Mouse (Mus musculus): ENCODE data around the gene Dchs1. TPM values are rescaled to one million over a fixed set of nuclear protein-coding genes. Genes with fewer than 3 reads are reported as not detected.

Gene Dchs1
- 0.08 TPM for polyA plus RNA-seq (2014; fragmentation: Illumina TruSeq; extraction: RNeasy Lipid Tissue Mini Kit (QIAGEN cat#74804); ENCODE audit: low read depth, low replicate concordance)

DNA sequence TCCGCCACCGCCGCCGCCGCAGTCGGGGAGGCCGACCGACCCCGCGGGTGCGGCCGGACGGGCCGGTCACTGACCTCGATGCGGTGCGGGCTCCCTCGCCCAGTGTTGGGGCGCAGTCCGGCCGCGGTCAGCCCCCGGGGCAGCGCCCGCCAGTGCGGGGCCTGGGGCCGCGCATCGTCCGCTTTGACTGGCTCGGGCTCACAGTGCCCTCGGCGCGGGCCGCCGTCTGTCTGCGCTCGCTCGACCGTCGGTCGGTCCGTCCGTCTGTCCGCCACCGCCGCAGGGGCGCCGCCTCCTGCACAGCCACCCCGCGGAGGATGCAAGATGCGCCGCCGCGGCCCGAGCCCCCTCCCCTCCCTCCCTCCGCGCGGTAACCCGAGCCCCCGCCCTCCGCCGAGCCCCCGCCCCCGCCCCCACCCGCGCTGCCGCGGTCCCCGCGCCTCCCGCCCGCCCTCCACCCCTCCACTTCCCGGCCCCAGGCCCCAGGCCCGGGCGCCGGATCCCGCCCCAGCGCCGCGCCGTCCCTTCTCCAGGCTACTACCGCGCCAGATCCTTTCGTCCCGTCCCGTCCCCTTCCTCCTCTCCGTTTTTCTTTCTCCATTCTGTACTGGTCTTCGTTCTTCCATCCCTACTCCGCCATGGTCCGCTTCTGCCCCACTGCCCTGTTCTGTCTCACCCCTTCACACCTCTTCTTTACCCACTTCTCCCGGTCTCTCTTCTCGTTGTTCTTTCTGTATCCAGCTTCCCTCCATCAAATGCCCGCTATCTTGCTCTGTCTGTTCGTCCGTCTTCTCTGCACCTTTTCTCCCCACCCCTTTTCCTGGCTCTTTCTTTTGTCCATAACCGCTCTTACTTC lies at the start of gene Dchs1:
Gene Dchs1 (minus strand): TSS at position 370 of the 856 bp plus-strand sequence.

DNA sequence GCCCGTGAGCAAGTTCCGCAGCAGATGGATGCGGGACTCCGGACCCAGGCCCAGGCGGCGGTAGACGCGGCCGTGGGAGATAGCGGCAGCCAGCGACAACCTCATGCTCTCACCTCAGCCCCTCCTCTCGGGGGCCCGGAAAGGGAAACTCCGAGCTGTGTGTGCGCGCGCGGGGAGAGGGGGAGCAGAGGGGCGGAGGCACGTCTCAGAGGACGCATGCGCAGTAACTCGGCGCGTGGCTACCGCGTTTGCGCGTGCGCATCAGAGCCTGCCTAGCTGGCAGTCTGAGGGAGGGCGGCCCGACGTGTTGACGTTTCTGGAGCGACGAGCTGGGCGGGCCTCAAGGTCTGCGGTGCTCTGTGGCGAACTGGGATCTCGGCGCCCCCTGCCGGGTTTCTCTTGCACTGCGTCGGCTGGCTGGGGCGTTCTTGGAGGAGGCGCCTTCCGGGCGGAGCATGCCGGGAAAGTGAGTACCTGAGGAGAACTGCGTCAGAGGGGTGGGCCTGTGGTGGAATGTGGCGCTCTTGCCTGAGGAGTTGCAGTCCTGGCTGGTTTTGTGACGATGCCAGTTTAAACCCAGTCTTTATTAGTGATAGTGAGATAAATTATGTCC lies 23.5 kb upstream of the Dchs1 start, which contains the start of gene Mrpl17:
Gene Mrpl17 (minus strand): TSS at position 223 of the 613 bp plus-strand sequence.

DNA sequence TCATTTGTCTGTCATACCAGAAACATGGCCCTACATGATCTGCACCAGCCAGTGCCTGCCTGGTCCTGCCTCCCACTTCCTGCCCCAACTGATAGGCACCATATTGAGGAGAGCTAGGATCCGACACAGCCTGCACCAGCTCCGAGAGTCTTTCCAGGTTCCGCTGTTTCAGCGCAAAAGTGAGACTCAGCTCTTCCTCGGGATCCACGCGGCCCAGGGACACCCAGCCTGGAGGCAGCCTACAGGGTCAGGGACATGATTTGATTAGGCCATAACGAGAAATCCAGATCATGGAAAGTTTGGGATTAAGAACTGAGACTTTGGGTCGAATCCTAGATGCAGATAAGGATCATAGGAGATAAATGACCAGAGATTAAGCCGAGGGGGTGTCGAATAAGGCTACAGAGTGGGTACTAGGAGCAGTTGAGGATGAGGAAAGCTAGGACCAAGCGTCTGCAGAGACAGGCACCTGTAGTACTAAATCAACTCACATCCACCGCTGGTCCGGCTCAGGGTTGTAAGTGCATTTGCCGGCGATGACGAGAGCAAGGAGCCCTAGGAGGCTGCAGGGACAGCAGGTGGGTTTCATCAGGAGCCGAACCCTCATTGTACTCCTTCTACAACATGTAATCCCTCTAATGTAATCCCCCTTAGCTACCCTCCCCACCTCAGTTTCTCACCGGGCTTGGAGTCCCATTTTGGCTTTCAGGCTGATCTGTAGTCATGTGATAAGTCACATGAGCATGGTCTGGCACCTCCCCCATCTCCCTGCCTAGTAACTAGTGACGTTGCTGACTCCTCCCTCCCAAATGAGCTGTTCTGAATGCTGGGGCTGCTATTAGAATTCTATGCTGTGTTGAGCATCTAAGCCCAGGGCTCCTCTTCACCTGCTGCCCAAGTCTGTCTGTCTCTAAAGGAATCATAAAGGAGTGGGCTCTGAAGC lies 35.7 kb downstream of the Dchs1 start, which contains the start of gene Tpp1:
Gene Tpp1 (minus strand): TSS at position 745 of the 943 bp plus-strand sequence.

DNA sequence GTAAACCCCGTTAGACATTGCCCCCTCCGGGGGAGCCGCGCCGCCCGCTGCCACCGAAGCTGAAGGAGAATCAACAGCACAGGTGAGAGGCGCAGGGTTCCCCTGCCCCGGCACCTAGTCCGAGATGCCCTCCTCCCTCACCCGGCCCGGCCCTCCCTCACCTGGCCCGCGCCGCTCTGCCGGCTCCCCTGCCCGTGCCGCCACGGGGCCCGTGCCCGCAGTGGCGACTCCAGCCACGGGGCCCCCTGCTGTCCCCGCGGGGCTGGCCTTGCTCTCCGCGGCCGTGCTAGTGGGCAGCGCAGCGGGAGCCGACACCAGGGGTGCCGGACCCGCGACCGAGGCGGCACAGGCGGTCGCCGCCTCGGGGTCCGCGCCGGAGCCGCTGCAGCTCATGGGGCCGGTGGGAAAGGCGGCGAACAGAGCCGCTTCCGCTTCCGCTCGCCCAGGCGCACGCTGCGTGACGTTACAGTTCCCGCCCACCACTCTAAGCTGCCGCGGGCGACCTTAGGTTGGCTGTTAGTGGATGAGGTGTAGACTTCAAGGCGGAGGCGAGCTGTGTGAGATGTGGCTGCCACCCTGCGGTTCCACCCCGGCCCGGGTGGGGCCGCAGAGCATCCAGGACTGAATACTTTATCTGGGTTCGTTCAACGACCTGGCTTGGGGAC lies 43.4 kb downstream of the Dchs1 start, which contains the start of gene Taf10:
Gene Taf10 (minus strand): TSS at position 436 of the 665 bp plus-strand sequence.

DNA sequence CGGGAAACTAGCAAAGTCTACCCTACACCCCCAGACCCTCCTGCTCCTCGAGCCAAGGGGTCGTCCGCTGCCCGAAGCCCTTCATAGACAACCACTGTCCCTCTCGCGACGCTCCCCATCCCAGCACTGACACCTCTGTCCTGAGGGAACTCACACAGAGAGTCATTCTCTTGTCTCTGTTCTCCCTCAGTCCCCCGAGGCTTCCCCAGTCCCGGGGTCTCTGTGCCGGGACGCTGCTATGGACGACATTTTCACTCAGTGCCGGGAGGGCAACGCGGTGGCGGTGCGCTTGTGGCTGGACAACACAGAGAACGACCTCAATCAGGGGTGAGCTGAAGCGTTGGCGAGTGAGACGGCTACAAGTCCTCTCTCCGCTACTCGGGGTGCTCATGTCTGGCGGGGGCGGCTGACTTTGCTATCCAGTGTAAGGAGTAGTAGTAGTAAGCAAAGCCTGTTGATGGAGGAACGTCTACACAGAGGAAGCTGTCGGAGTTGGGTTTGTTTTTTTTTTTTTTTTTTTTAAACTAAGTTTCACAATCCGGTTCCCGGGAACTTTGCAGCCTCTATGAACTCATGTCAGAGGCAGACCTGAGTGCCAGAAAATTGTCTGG lies 50.4 kb downstream of the Dchs1 start, which contains the start of gene Rrp8:
Gene Rrp8 (minus strand): TSS at position 475 of the 611 bp plus-strand sequence.

DNA sequence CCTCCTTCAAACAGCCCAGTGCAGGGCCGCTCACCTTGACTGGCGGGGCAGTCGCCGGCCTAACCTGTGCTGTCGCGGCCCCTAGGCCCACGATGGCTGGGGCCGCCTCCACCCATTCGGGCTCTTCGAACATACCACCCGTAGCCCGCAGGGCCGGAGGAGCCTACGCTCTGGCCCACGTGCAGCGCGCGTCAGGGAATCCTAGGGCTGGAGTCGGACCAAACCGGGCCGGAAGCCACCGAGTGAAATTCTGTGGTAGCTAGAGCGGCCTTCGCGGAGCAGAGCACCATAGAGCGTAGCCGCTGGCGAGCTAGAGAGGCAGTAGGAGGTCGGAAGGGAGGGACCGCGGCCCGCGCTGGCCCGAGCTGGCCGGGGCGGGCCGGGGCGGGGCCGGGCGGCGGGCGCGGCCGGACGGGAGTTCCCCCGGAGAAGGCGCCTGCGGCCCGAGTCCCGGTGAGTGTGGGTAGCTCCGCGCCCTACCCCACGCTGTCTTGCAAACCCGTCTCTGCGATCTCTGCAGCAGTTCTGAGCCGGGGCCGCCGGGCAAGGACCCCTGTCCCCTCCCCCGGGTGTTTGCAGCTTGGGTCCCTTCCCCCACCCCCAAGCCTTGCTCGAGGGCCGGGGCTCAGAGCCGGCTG lies 51.1 kb downstream of the Dchs1 start, which contains the start of gene Ilk:
Gene Ilk (plus strand): TSS at position 329 of the 638 bp plus-strand sequence.

Other genes starting within 250 kb of the Dchs1 start
- 9.9 TPM for gene Smpd1, start 233.3 kb downstream of the Dchs1 start, polyA plus RNA-seq (2014; fragmentation: Illumina TruSeq; extraction: RNeasy Lipid Tissue Mini Kit (QIAGEN cat#74804); ENCODE audit: low read depth, low replicate concordance)
- gene Apbb1, start 206.0 kb downstream of the Dchs1 start, polyA plus RNA-seq (2014; fragmentation: Illumina TruSeq; extraction: RNeasy Lipid Tissue Mini Kit (QIAGEN cat#74804); ENCODE audit: low read depth, low replicate concordance) = 2.7 TPM
- not detected for gene Hpx, start 187.5 kb downstream of the Dchs1 start, polyA plus RNA-seq (2014; fragmentation: Illumina TruSeq; extraction: RNeasy Lipid Tissue Mini Kit (QIAGEN cat#74804); ENCODE audit: low read depth, low replicate concordance)
- 5.3 TPM for gene Trim3, start 154.1 kb downstream of the Dchs1 start, polyA plus RNA-seq (2014; fragmentation: Illumina TruSeq; extraction: RNeasy Lipid Tissue Mini Kit (QIAGEN cat#74804); ENCODE audit: low read depth, low replicate concordance)
- 29.8 TPM for gene Timm10b, start 147.6 kb downstream of the Dchs1 start, polyA plus RNA-seq (2014; fragmentation: Illumina TruSeq; extraction: RNeasy Lipid Tissue Mini Kit (QIAGEN cat#74804); ENCODE audit: low read depth, low replicate concordance)
- gene Arfip2, start 147.2 kb downstream of the Dchs1 start, polyA plus RNA-seq (2014; fragmentation: Illumina TruSeq; extraction: RNeasy Lipid Tissue Mini Kit (QIAGEN cat#74804); ENCODE audit: low read depth, low replicate concordance) = 9.8 TPM
- gene Gm45799, start 147.1 kb downstream of the Dchs1 start, polyA plus RNA-seq (2014; fragmentation: Illumina TruSeq; extraction: RNeasy Lipid Tissue Mini Kit (QIAGEN cat#74804); ENCODE audit: low read depth, low replicate concordance) = 0.65 TPM
- 3.4 TPM for gene Dnhd1, start 136.8 kb downstream of the Dchs1 start, polyA plus RNA-seq (2014; fragmentation: Illumina TruSeq; extraction: RNeasy Lipid Tissue Mini Kit (QIAGEN cat#74804); ENCODE audit: low read depth, low replicate concordance)
- 41.7 TPM for gene Ilk, start 51.1 kb downstream of the Dchs1 start, polyA plus RNA-seq (2014; fragmentation: Illumina TruSeq; extraction: RNeasy Lipid Tissue Mini Kit (QIAGEN cat#74804); ENCODE audit: low read depth, low replicate concordance)
- 21.7 TPM for gene Rrp8, start 50.3 kb downstream of the Dchs1 start, polyA plus RNA-seq (2014; fragmentation: Illumina TruSeq; extraction: RNeasy Lipid Tissue Mini Kit (QIAGEN cat#74804); ENCODE audit: low read depth, low replicate concordance)
- 8.3 TPM for gene Taf10, start 43.3 kb downstream of the Dchs1 start, polyA plus RNA-seq (2014; fragmentation: Illumina TruSeq; extraction: RNeasy Lipid Tissue Mini Kit (QIAGEN cat#74804); ENCODE audit: low read depth, low replicate concordance)
- gene Tpp1, start 35.4 kb downstream of the Dchs1 start, polyA plus RNA-seq (2014; fragmentation: Illumina TruSeq; extraction: RNeasy Lipid Tissue Mini Kit (QIAGEN cat#74804); ENCODE audit: low read depth, low replicate concordance) = 183 TPM
- gene Mrpl17, start 23.4 kb upstream of the Dchs1 start, polyA plus RNA-seq (2014; fragmentation: Illumina TruSeq; extraction: RNeasy Lipid Tissue Mini Kit (QIAGEN cat#74804); ENCODE audit: low read depth, low replicate concordance) = 13.9 TPM
- gene Gm4070, start 166.3 kb upstream of the Dchs1 start, polyA plus RNA-seq (2014; fragmentation: Illumina TruSeq; extraction: RNeasy Lipid Tissue Mini Kit (QIAGEN cat#74804); ENCODE audit: low read depth, low replicate concordance) = 22.4 TPM